Comparison of ENCODE assay signal across 15 mouse cellular contexts in genomic region chr6:55256500-55257191, GRCm38 (mm10). TPM values are rescaled to one million over a fixed set of nuclear protein-coding genes. Genes with fewer than 3 reads are reported as not detected.
DNase-seq lines count a peak whose midpoint lies in the region; ATAC-seq and TF ChIP-seq lines count a peak whose summit lies in the region.
"Had no signal": no experiment of that assay in that cellular context is flagged by ENCODE, and none has a peak within 500 bp of the region (broad histone marks: within the 10 kb centered on the region; RNA-seq: fewer than 3 reads in every experiment).

No protein-coding gene starts in this region.

- 68% methylated on average over 13 of the region's 13 CpGs for WGBS in intestine, postnatal 0 days

- no peaks in the 10 kb centered on the region for H3K36me3 ChIP-seq in intestine, postnatal 0 days (ENCODE audit: control insufficient read depth, insufficient read depth)
- H3K36me3 ChIP-seq: neural tube, embryonic 15.5 days had no signal

- H3K27ac ChIP-seq in intestine, postnatal 0 days (ENCODE audit: low read depth, low read length) = no peak overlapping the region
- H3K27ac ChIP-seq: hindbrain, embryonic 14.5 days; neural tube, embryonic 15.5 days had no signal

- no peak overlapping the region for H3K4me2 ChIP-seq in intestine, postnatal 0 days (replicated peaks; ENCODE audit: low read depth)
- H3K4me2 ChIP-seq: hindbrain, embryonic 14.5 days; neural tube, embryonic 15.5 days had no signal

- ATAC-seq in frontal cortex, adult (ENCODE audit: low TSS enrichment) = peak; percentile 47
- peak; percentile 53 for ATAC-seq in common myeloid progenitor, adult 5-6 weeks (replicated peaks; ENCODE audit: low read depth, poor library complexity, severe bottlenecking)
- no peak for ATAC-seq in intestine, postnatal 0 days
- ATAC-seq: liver, postnatal 0 days had no signal

- no peaks in the 10 kb centered on the region for H3K4me1 ChIP-seq in intestine, postnatal 0 days (replicated peaks; ENCODE audit: control insufficient read depth, insufficient read depth, low read length)
- H3K4me1 ChIP-seq: neural tube, embryonic 15.5 days had no signal

- H3K9ac ChIP-seq in intestine, postnatal 0 days (ENCODE audit: low read depth, low read length) = no peak overlapping the region
- H3K9ac ChIP-seq: hindbrain, embryonic 14.5 days; liver, postnatal 0 days; neural tube, embryonic 15.5 days had no signal

- no peaks in the 10 kb centered on the region for H3K9me3 ChIP-seq in intestine, postnatal 0 days (ENCODE audit: control insufficient read depth)
- H3K9me3 ChIP-seq: neural tube, embryonic 15.5 days had no signal

- no peak overlapping the region for H3K4me3 ChIP-seq in intestine, postnatal 0 days (ENCODE audit: low read depth, low read length)
- H3K4me3 ChIP-seq: erythroblast, embryonic 14.5 days; neural tube, embryonic 15.5 days had no signal

- H3K27me3 ChIP-seq in intestine, postnatal 0 days (replicated peaks; ENCODE audit: control insufficient read depth, insufficient read depth, low read length) = no peaks in the 10 kb centered on the region
- H3K27me3 ChIP-seq: neural tube, embryonic 15.5 days had no signal

- TF ChIP-seq CTCF in intestine, postnatal 0 days (IDR thresholded peaks at IDR 0.05; ENCODE audit: low read depth) = no peak

- no peak for DNase-seq in frontal cortex, adult 2 months (ENCODE audit: extremely low spot score in 1 of 2, low spot score in 1 of 2)
- DNase-seq in lung, postnatal 25 days (ENCODE audit: low spot score) = peak; percentile 89
- DNase-seq in thymus, postnatal 14 days = peak; percentile 57
- DNase-seq in heart, adult 18-20 months = no peak
- no peak for DNase-seq in layer of hippocampus, postnatal 36 days
- DNase-seq: cerebellum, adult 18-20 months; heart, adult 11 months; kidney, postnatal 10 days; liver, postnatal 0 days had no signal

RNA-seq across cellular contexts. Expression of gene Mindy4, which starts 53.5 kb away (rescaled TPM):
- polyA plus RNA-seq in frontal cortex, adult 2 months (2012; rRNA removed) = 9.2 and 10.2 TPM in 2 replicates
- total RNA-seq in common myeloid progenitor, adult 5-6 weeks (2017) = 8.0 and 11.5 TPM in 2 replicates
- 2.1 and 2.3 TPM in 2 replicates for polyA plus RNA-seq in intestine, postnatal 0 days (2015; fragmentation: Nextera tagmentation; extraction: Ambion mirVana)
- 1 to 10 TPM; 3.7 to 6.7 TPM for total RNA-seq in heart, adult 18-20 months (2021)
- 10 to 100 TPM; 11.9 to 13.0 TPM for total RNA-seq in layer of hippocampus, postnatal 36 days (2021)

Comparison
In these comparisons a context has a peak if more than half of its experiments do, and no peak if none do; other contexts are left out.
1. DNase-seq: peak in lung, postnatal 25 days (single experiment) and thymus, postnatal 14 days (single experiment); none in frontal cortex, adult 2 months (0 of 2), heart, adult 18-20 months (0 of 2) and layer of hippocampus, postnatal 36 days (0 of 2).